In the genomic region with DNA sequence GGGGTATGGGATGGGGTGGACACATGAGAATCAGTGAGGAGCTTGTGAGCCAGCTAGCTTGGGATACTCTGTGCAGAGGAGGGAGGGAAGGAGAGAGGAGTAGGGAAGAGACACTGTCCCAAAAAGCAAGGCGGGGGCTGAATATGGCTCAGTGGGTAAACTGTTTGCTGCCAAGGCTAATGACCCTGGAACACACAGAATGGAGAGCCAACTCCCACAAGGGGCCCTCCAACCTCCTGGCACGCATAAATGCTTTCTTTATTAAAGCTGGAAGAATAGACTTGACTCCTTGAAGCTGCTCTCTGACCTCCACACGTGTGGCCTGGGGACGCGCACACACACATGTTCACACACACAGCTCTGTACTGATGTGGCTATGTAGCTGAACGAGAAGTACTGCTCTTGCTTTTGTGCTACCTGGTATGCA, we compare ENCODE assay signal across 16 mouse cellular contexts. TPM values are rescaled to one million over a fixed set of nuclear protein-coding genes. Genes with fewer than 3 reads are reported as not detected.
A peak's percentile ranks its signal among the peaks of the same experiment; 100 is the strongest.
DNase-seq lines count a peak whose midpoint lies in the region; ATAC-seq lines count a peak whose summit lies in the region.
"Had no signal": no experiment of that assay in that cellular context is flagged by ENCODE, and none has a peak within 500 bp of the region (broad histone marks: within the 10 kb centered on the region; RNA-seq: fewer than 3 reads in every experiment).

No protein-coding gene starts in this region.

- H3K9me3 ChIP-seq in hindbrain, embryonic 13.5 days: no peaks in the 10 kb centered on the region
- no peaks in the 10 kb centered on the region for H3K9me3 ChIP-seq in hindbrain, embryonic 10.5 days
- no peaks in the 10 kb centered on the region for H3K9me3 ChIP-seq in embryonic facial prominence, embryonic 10.5 days
- no peaks in the 10 kb centered on the region for H3K9me3 ChIP-seq in limb, embryonic 11.5 days (ENCODE audit: control insufficient read depth, low read length)
- H3K9me3 ChIP-seq: heart, embryonic 15.5 days; midbrain, embryonic 10.5 days; neural tube, embryonic 12.5 days had no signal

- WGBS in hindbrain, embryonic 13.5 days: 57% methylated on average over 6 of the region's 6 CpGs
- WGBS in hindbrain, embryonic 10.5 days: 79% methylated on average over 6 of the region's 6 CpGs
- 83% methylated on average over 6 of the region's 6 CpGs for WGBS in embryonic facial prominence, embryonic 10.5 days
- 74% methylated on average over 6 of the region's 6 CpGs for WGBS in limb, embryonic 11.5 days

- no peak overlapping the region for H3K4me2 ChIP-seq in hindbrain, embryonic 13.5 days
- no peak overlapping the region for H3K4me2 ChIP-seq in limb, embryonic 11.5 days (ENCODE audit: low read depth, severe bottlenecking)
- H3K4me2 ChIP-seq: heart, embryonic 15.5 days; neural tube, embryonic 12.5 days had no signal

- H3K4me1 ChIP-seq in hindbrain, embryonic 13.5 days (replicated peaks): no peaks in the 10 kb centered on the region; the same call in none of the 2 replicates
- H3K4me1 ChIP-seq in hindbrain, embryonic 10.5 days (replicated peaks): 0 out of 2 replicates have a peak, but pooled peaks cover 4% of the 10 kb centered on the region
- no peaks in the 10 kb centered on the region for H3K4me1 ChIP-seq in embryonic facial prominence, embryonic 10.5 days
- H3K4me1 ChIP-seq in limb, embryonic 11.5 days (ENCODE audit: control insufficient read depth, insufficient read depth, low read length): no peaks in the 10 kb centered on the region
- H3K4me1 ChIP-seq: heart, embryonic 15.5 days; midbrain, embryonic 10.5 days; neural tube, embryonic 12.5 days had no signal

- H3K27me3 ChIP-seq in hindbrain, embryonic 13.5 days: no peaks in the 10 kb centered on the region
- H3K27me3 ChIP-seq in hindbrain, embryonic 10.5 days (ENCODE audit: insufficient read depth, poor library complexity, severe bottlenecking): no peaks in the 10 kb centered on the region
- no peaks in the 10 kb centered on the region for H3K27me3 ChIP-seq in embryonic facial prominence, embryonic 10.5 days (replicated peaks; ENCODE audit: low read depth, poor library complexity, severe bottlenecking)
- no peaks in the 10 kb centered on the region for H3K27me3 ChIP-seq in limb, embryonic 11.5 days (ENCODE audit: control insufficient read depth, insufficient read depth, low read length)
- H3K27me3 ChIP-seq: heart, embryonic 15.5 days; neural tube, embryonic 12.5 days had no signal

- no peak overlapping the region for H3K9ac ChIP-seq in hindbrain, embryonic 13.5 days
- no peak overlapping the region for H3K9ac ChIP-seq in limb, embryonic 11.5 days (ENCODE audit: low read length)
- H3K9ac ChIP-seq: heart, embryonic 15.5 days; neural tube, embryonic 12.5 days had no signal

- H3K4me3 ChIP-seq in hindbrain, embryonic 13.5 days: no peak overlapping the region
- no peak overlapping the region for H3K4me3 ChIP-seq in hindbrain, embryonic 10.5 days
- H3K4me3 ChIP-seq in embryonic facial prominence, embryonic 10.5 days: no peak overlapping the region
- H3K4me3 ChIP-seq in limb, embryonic 11.5 days (ENCODE audit: low read depth, low read length): no peak overlapping the region
- H3K4me3 ChIP-seq: heart, embryonic 15.5 days; midbrain, embryonic 10.5 days; neural tube, embryonic 12.5 days had no signal

- no peak overlapping the region for H3K27ac ChIP-seq in hindbrain, embryonic 13.5 days
- no peak overlapping the region for H3K27ac ChIP-seq in hindbrain, embryonic 10.5 days
- H3K27ac ChIP-seq in embryonic facial prominence, embryonic 10.5 days (replicated peaks): 0 out of 2 replicates have a peak overlapping the region, but pooled peaks have one; percentile 24
- H3K27ac ChIP-seq in limb, embryonic 11.5 days (replicated peaks; ENCODE audit: low read depth, low read length): peak overlapping the region; percentile 47; the same call in 1 of the 2 replicates
- H3K27ac ChIP-seq: heart, embryonic 15.5 days; midbrain, embryonic 10.5 days; neural tube, embryonic 12.5 days had no signal

- ATAC-seq in hindbrain, embryonic 13.5 days (ENCODE audit: low FRiP score): 0 out of 2 replicates have a peak, but pooled peaks have one; percentile 21
- peak; percentile 60; the same call in 1 of the 2 replicates for ATAC-seq in limb, embryonic 11.5 days (ENCODE audit: insufficient number of reproducible peaks, low FRiP score, low TSS enrichment, low read depth)

- peak; percentile 8 for DNase-seq in adrenal gland, postnatal 10 days
- DNase-seq in adrenal gland, adult 2 months: no peak
- no peak for DNase-seq in hindbrain, embryonic 10.5 days (ENCODE audit: low spot score)
- DNase-seq in embryonic facial prominence, embryonic 10.5 days (ENCODE audit: low spot score): no peak
- DNase-seq in limb, embryonic 11.5 days (ENCODE audit: low spot score): no peak
- DNase-seq in layer of hippocampus, adult 11-12 months (ENCODE audit: low spot score): no peak
- DNase-seq in MN1 (ENCODE audit: low spot score): no peak
- DNase-seq: cerebellum, adult 11-12 months; kidney, postnatal 10 days had no signal

- peaks cover 34% of the 10 kb centered on the region for H3K36me3 ChIP-seq in hindbrain, embryonic 13.5 days
- peaks cover 74% of the 10 kb centered on the region for H3K36me3 ChIP-seq in hindbrain, embryonic 10.5 days
- peaks cover 77% of the 10 kb centered on the region for H3K36me3 ChIP-seq in embryonic facial prominence, embryonic 10.5 days (replicated peaks)
- H3K36me3 ChIP-seq in limb, embryonic 11.5 days (ENCODE audit: control insufficient read depth, insufficient read depth, low read length): peaks cover 10% of the 10 kb centered on the region

RNA-seq across cellular contexts. Expression of a gene that starts 33.1 kb away (rescaled TPM):
- 10 to 100 TPM; 12.7 to 13.1 TPM for total RNA-seq in adrenal gland, postnatal 10 days (2021)
- 1 to 10 TPM; 1.7 to 2.9 TPM for total RNA-seq in adrenal gland, adult 2 months (2021)
- polyA plus RNA-seq in adrenal gland, adult 2 months (2012; rRNA removed): 0.58 and 1.0 TPM in 2 replicates
- polyA plus RNA-seq in hindbrain, embryonic 13.5 days (2015; fragmentation: Nextera tagmentation; extraction: Ambion mirVana): 24.4 and 26.8 TPM in 2 replicates
- polyA plus RNA-seq in hindbrain, embryonic 10.5 days (2016; fragmentation: Nextera tagmentation; extraction: Ambion mirVana): 87.7 and 88.5 TPM in 2 replicates
- 76.0 and 80.2 TPM in 2 replicates for polyA plus RNA-seq in embryonic facial prominence, embryonic 10.5 days (2016; fragmentation: Nextera tagmentation; extraction: Ambion mirVana)
- 95.4 and 97.5 TPM in 2 replicates for polyA plus RNA-seq in limb, embryonic 11.5 days (2014; fragmentation: Nextera tagmentation; extraction: Ambion mirVana)

RNA-seq across cellular contexts. Expression of a gene that starts 35.3 kb away (rescaled TPM):
- total RNA-seq in adrenal gland, postnatal 10 days (2021): 10 to 100 TPM; 33.7 to 37.9 TPM
- total RNA-seq in adrenal gland, adult 2 months (2021): 10 to 100 TPM; 27.7 to 41.0 TPM
- 10.4 and 13.9 TPM in 2 replicates for polyA plus RNA-seq in adrenal gland, adult 2 months (2012; rRNA removed)
- polyA plus RNA-seq in hindbrain, embryonic 13.5 days (2015; fragmentation: Nextera tagmentation; extraction: Ambion mirVana): 50.5 and 50.8 TPM in 2 replicates
- 58.1 and 70.7 TPM in 2 replicates for polyA plus RNA-seq in hindbrain, embryonic 10.5 days (2016; fragmentation: Nextera tagmentation; extraction: Ambion mirVana)
- 66.6 and 68.2 TPM in 2 replicates for polyA plus RNA-seq in embryonic facial prominence, embryonic 10.5 days (2016; fragmentation: Nextera tagmentation; extraction: Ambion mirVana)
- polyA plus RNA-seq in limb, embryonic 11.5 days (2014; fragmentation: Nextera tagmentation; extraction: Ambion mirVana): 63.3 and 68.2 TPM in 2 replicates

RNA-seq across cellular contexts. Expression of a gene that starts 50.4 kb away (rescaled TPM):
- under 1 TPM; 0.09 to 0.12 TPM for total RNA-seq in adrenal gland, postnatal 10 days (2021)
- not detected for total RNA-seq in adrenal gland, adult 2 months (2021)
- not detected in 2 replicates for polyA plus RNA-seq in adrenal gland, adult 2 months (2012; rRNA removed)
- 0.16 TPM in 1 of 2 replicates, not detected in the other for polyA plus RNA-seq in hindbrain, embryonic 13.5 days (2015; fragmentation: Nextera tagmentation; extraction: Ambion mirVana)
- polyA plus RNA-seq in hindbrain, embryonic 10.5 days (2016; fragmentation: Nextera tagmentation; extraction: Ambion mirVana): 0.04 TPM in 1 of 2 replicates, not detected in the other
- polyA plus RNA-seq in embryonic facial prominence, embryonic 10.5 days (2016; fragmentation: Nextera tagmentation; extraction: Ambion mirVana): 0.06 TPM in 1 of 2 replicates, not detected in the other
- polyA plus RNA-seq in limb, embryonic 11.5 days (2014; fragmentation: Nextera tagmentation; extraction: Ambion mirVana): 0.09 and 0.40 TPM in 2 replicates
- total RNA-seq: layer of hippocampus, postnatal 25 days; liver, adult 2 months had no signal
- polyA plus RNA-seq: heart, embryonic 15.5 days; liver, adult 2 months; lung, embryonic 16.5 days; midbrain, embryonic 10.5 days had no signal

Comparison
In these comparisons a context has a peak if more than half of its experiments do, and no peak if none do; other contexts are left out.
1. H3K27ac ChIP-seq: peak in embryonic facial prominence, embryonic 10.5 days (single experiment) and limb, embryonic 11.5 days (single experiment); none in hindbrain, embryonic 13.5 days (single experiment) and hindbrain, embryonic 10.5 days (single experiment).
2. RNA of a gene that starts 33.1 kb away (polyA plus RNA-seq): 95.4 to 97.5 TPM in limb, embryonic 11.5 days, 87.7 to 88.5 TPM in hindbrain, embryonic 10.5 days, 76.0 to 80.2 TPM in embryonic facial prominence, embryonic 10.5 days and 24.4 to 26.8 TPM in hindbrain, embryonic 13.5 days; 0.58 to 1.0 TPM in adrenal gland, adult 2 months; every median in the first group is over 10 times any median in the second.